Mouse (Mus musculus): Measurements from ENCODE around the gene Sptb. TPM values are rescaled to one million over a fixed set of nuclear protein-coding genes. Genes with fewer than 3 reads are reported as not detected.

The Sptb gene
- polyA plus RNA-seq, 1 experiment from 2014 or later = 5.1 TPM

GRCm38 (mm10) chr12:76619847-76620246 is 90.5 kb downstream of the Sptb start:
- Histone ChIP-seq H3K4me2 (ENCODE audit: low read length) (no peak overlapping the region), H3K9me3 (replicated peaks; ENCODE audit: control insufficient read depth, low read length, poor library complexity, severe bottlenecking) (no peaks in the 10 kb centered on the region), H3K36me3 (ENCODE audit: control insufficient read depth, insufficient read depth, low read length) (no peaks in the 10 kb centered on the region), H3K27me3 (ENCODE audit: control insufficient read depth, insufficient read depth, low read depth, low read length) (no peaks in the 10 kb centered on the region), H3K27ac (ENCODE audit: low read length) (no peak overlapping the region), H3K4me3 (ENCODE audit: low read depth, low read length) (no peak overlapping the region), H3K4me1 (ENCODE audit: control insufficient read depth, insufficient read depth, low read length) (0 out of 2 replicates have a peak, but pooled peaks cover 2% of the 10 kb centered on the region), H3K9ac (ENCODE audit: low read depth, low read length) (no peak overlapping the region)
- WGBS = 59% methylated on average over 5 of the region's 5 CpGs
- no peak for ATAC-seq

GRCm38 (mm10) chr12:76618175-76618574 is 92.2 kb downstream of the Sptb start:
- Histone ChIP-seq H3K4me2 (ENCODE audit: low read length) (no peak overlapping the region), H3K9me3 (replicated peaks; ENCODE audit: control insufficient read depth, low read length, poor library complexity, severe bottlenecking) (no peaks in the 10 kb centered on the region), H3K27ac (ENCODE audit: low read length) (no peak overlapping the region), H3K27me3 (ENCODE audit: control insufficient read depth, insufficient read depth, low read depth, low read length) (no peaks in the 10 kb centered on the region), H3K36me3 (ENCODE audit: control insufficient read depth, insufficient read depth, low read length) (no peaks in the 10 kb centered on the region), H3K9ac (ENCODE audit: low read depth, low read length) (no peak overlapping the region), H3K4me3 (ENCODE audit: low read depth, low read length) (no peak overlapping the region), H3K4me1 (ENCODE audit: control insufficient read depth, insufficient read depth, low read length) (0 out of 2 replicates have a peak, but pooled peaks cover 2% of the 10 kb centered on the region)
- no peak for ATAC-seq
- WGBS = 65% methylated on average over 4 of the region's 4 CpGs

- H3K9me3 ChIP-seq (replicated peaks; ENCODE audit: control insufficient read depth, low read length, poor library complexity, severe bottlenecking) = no peaks in the 10 kb centered on the region
- no peaks in the 10 kb centered on the region for H3K36me3 ChIP-seq (ENCODE audit: control insufficient read depth, insufficient read depth, low read length)
- no peak overlapping the region for H3K27ac ChIP-seq (ENCODE audit: low read length)
- no peak for ATAC-seq
- H3K4me1 ChIP-seq (ENCODE audit: control insufficient read depth, insufficient read depth, low read length) = 0 out of 2 replicates have a peak, but pooled peaks cover 2% of the 10 kb centered on the region
- WGBS = 76% methylated on average over 4 of the region's 4 CpGs
- H3K9ac ChIP-seq (ENCODE audit: low read depth, low read length) = no peak overlapping the region
- H3K27me3 ChIP-seq (ENCODE audit: control insufficient read depth, insufficient read depth, low read depth, low read length) = no peaks in the 10 kb centered on the region
- no peak overlapping the region for H3K4me3 ChIP-seq (ENCODE audit: low read depth, low read length)
- H3K4me2 ChIP-seq (ENCODE audit: low read length) = no peak overlapping the region
Measured at GRCm38 (mm10) chr12:76615580-76615937, 94.8 kb downstream of the Sptb start.

GRCm38 (mm10) chr12:76614868-76615579 is 95.3 kb downstream of the Sptb start:
- Histone ChIP-seq H3K27ac (ENCODE audit: low read length) (no peak overlapping the region), H3K36me3 (ENCODE audit: control insufficient read depth, insufficient read depth, low read length) (no peaks in the 10 kb centered on the region), H3K27me3 (ENCODE audit: control insufficient read depth, insufficient read depth, low read depth, low read length) (no peaks in the 10 kb centered on the region), H3K9ac (ENCODE audit: low read depth, low read length) (no peak overlapping the region), H3K4me2 (ENCODE audit: low read length) (no peak overlapping the region), H3K4me1 (ENCODE audit: control insufficient read depth, insufficient read depth, low read length) (0 out of 2 replicates have a peak, but pooled peaks cover 2% of the 10 kb centered on the region), H3K4me3 (ENCODE audit: low read depth, low read length) (no peak overlapping the region), H3K9me3 (replicated peaks; ENCODE audit: control insufficient read depth, low read length, poor library complexity, severe bottlenecking) (no peaks in the 10 kb centered on the region)
- no peak for ATAC-seq
- WGBS = 76% methylated on average over 12 of the region's 12 CpGs

- no peak overlapping the region for H3K9ac ChIP-seq (ENCODE audit: low read depth, low read length)
- no peak overlapping the region for H3K4me2 ChIP-seq (ENCODE audit: low read length)
- H3K4me1 ChIP-seq (ENCODE audit: control insufficient read depth, insufficient read depth, low read length) = 0 out of 2 replicates have a peak, but pooled peaks cover 2% of the 10 kb centered on the region
- H3K36me3 ChIP-seq (ENCODE audit: control insufficient read depth, insufficient read depth, low read length) = no peaks in the 10 kb centered on the region
- H3K27ac ChIP-seq (ENCODE audit: low read length) = no peak overlapping the region
- no peaks in the 10 kb centered on the region for H3K9me3 ChIP-seq (replicated peaks; ENCODE audit: control insufficient read depth, low read length, poor library complexity, severe bottlenecking)
- H3K4me3 ChIP-seq (ENCODE audit: low read depth, low read length) = no peak overlapping the region
- no peaks in the 10 kb centered on the region for H3K27me3 ChIP-seq (ENCODE audit: control insufficient read depth, insufficient read depth, low read depth, low read length)
- WGBS = 88% methylated on average over 12 of the region's 12 CpGs
- no peak for ATAC-seq
Measured at GRCm38 (mm10) chr12:76612621-76613020, 97.7 kb downstream of the Sptb start.

GRCm38 (mm10) chr12:76608997-76609565 is 101.3 kb downstream of the Sptb start:
- no peaks in the 10 kb centered on the region for H3K4me1 ChIP-seq (ENCODE audit: control insufficient read depth, insufficient read depth, low read length)
- no peak overlapping the region for H3K4me3 ChIP-seq (ENCODE audit: low read depth, low read length)
- H3K36me3 ChIP-seq (ENCODE audit: control insufficient read depth, insufficient read depth, low read length) = no peaks in the 10 kb centered on the region
- H3K27ac ChIP-seq (ENCODE audit: low read length) = no peak overlapping the region
- no peaks in the 10 kb centered on the region for H3K27me3 ChIP-seq (ENCODE audit: control insufficient read depth, insufficient read depth, low read depth, low read length)
- 81% methylated on average over 15 of the region's 15 CpGs for WGBS
- no peaks in the 10 kb centered on the region for H3K9me3 ChIP-seq (replicated peaks; ENCODE audit: control insufficient read depth, low read length, poor library complexity, severe bottlenecking)
- H3K4me2 ChIP-seq (ENCODE audit: low read length) = no peak overlapping the region
- no peak overlapping the region for H3K9ac ChIP-seq (ENCODE audit: low read depth, low read length)
- no peak for ATAC-seq

GRCm38 (mm10) chr12:76608241-76608640 is 102.1 kb downstream of the Sptb start:
- Histone ChIP-seq H3K27me3 (ENCODE audit: control insufficient read depth, insufficient read depth, low read depth, low read length) (no peaks in the 10 kb centered on the region), H3K4me3 (ENCODE audit: low read depth, low read length) (no peak overlapping the region), H3K27ac (ENCODE audit: low read length) (no peak overlapping the region), H3K9ac (ENCODE audit: low read depth, low read length) (no peak overlapping the region), H3K4me2 (ENCODE audit: low read length) (no peak overlapping the region), H3K36me3 (ENCODE audit: control insufficient read depth, insufficient read depth, low read length) (no peaks in the 10 kb centered on the region), H3K4me1 (ENCODE audit: control insufficient read depth, insufficient read depth, low read length) (no peaks in the 10 kb centered on the region), H3K9me3 (replicated peaks; ENCODE audit: control insufficient read depth, low read length, poor library complexity, severe bottlenecking) (no peaks in the 10 kb centered on the region)
- WGBS = 85% methylated on average over 11 of the region's 11 CpGs
- ATAC-seq = no peak

GRCm38 (mm10) chr12:76605837-76606236 is 104.5 kb downstream of the Sptb start:
- no peaks in the 10 kb centered on the region for H3K36me3 ChIP-seq (ENCODE audit: control insufficient read depth, insufficient read depth, low read length)
- no peak overlapping the region for H3K4me2 ChIP-seq (ENCODE audit: low read length)
- H3K9ac ChIP-seq (ENCODE audit: low read depth, low read length) = no peak overlapping the region
- WGBS = 60% methylated on average over 3 of the region's 3 CpGs
- ATAC-seq = 0 out of 2 replicates have a peak, but pooled peaks have one; percentile 25
- no peaks in the 10 kb centered on the region for H3K4me1 ChIP-seq (ENCODE audit: control insufficient read depth, insufficient read depth, low read length)
- no peak overlapping the region for H3K27ac ChIP-seq (ENCODE audit: low read length)
- H3K4me3 ChIP-seq (ENCODE audit: low read depth, low read length) = no peak overlapping the region
- no peaks in the 10 kb centered on the region for H3K9me3 ChIP-seq (replicated peaks; ENCODE audit: control insufficient read depth, low read length, poor library complexity, severe bottlenecking)
- no peaks in the 10 kb centered on the region for H3K27me3 ChIP-seq (ENCODE audit: control insufficient read depth, insufficient read depth, low read depth, low read length)

- Histone ChIP-seq H3K27me3 (ENCODE audit: control insufficient read depth, insufficient read depth, low read depth, low read length) (no peaks in the 10 kb centered on the region), H3K9ac (ENCODE audit: low read depth, low read length) (no peak overlapping the region), H3K4me3 (ENCODE audit: low read depth, low read length) (no peak overlapping the region), H3K36me3 (ENCODE audit: control insufficient read depth, insufficient read depth, low read length) (no peaks in the 10 kb centered on the region), H3K9me3 (replicated peaks; ENCODE audit: control insufficient read depth, low read length, poor library complexity, severe bottlenecking) (no peaks in the 10 kb centered on the region), H3K4me2 (ENCODE audit: low read length) (no peak overlapping the region), H3K4me1 (ENCODE audit: control insufficient read depth, insufficient read depth, low read length) (no peaks in the 10 kb centered on the region), H3K27ac (ENCODE audit: low read length) (no peak overlapping the region)
- ATAC-seq = no peak
- WGBS = 53% methylated on average over 4 of the region's 4 CpGs
Measured at GRCm38 (mm10) chr12:76604546-76604945, 105.8 kb downstream of the Sptb start.
